Mouse (Mus musculus) G1E (cell line): ENCODE results near the gene C87436.

Source experiments
- CTCF ChIP-seq: IDR thresholded peaks from 2 replicates; pipeline ENCODE4 v1.5.1; 2012; ENCODE audit warnings: low read depth, low read length, inconsistent platforms, mixed read lengths
- GATA1 ChIP-seq: IDR thresholded peaks from 2 replicates; pipeline ENCODE4 v1.6.1; 2012; ENCODE audit warnings: borderline replicate concordance, low read length, inconsistent platforms, mixed read lengths
- GATA2 ChIP-seq: IDR thresholded peaks from 2 replicates; pipeline ENCODE4 v1.6.1; 2012; ENCODE audit warnings: low read depth, low read length, inconsistent platforms, borderline replicate concordance
- POLR2AphosphoS5 ChIP-seq: IDR thresholded peaks from 2 replicates; pipeline ENCODE4 v1.6.1; 2012; ENCODE audit warnings: low read depth, low read length, inconsistent platforms; ENCODE audit not compliant: insufficient replicate concordance
- TAL1 ChIP-seq: conservative IDR thresholded peaks from 2 replicates; pipeline ENCODE4 v1.6.1; 2012; ENCODE audit warnings: low read depth, low read length, inconsistent platforms, mixed read lengths

- TF ChIP-seq CTCF (no peak), POLR2AphosphoS5 (no peak), TAL1 (no peak), GATA1 (no peak), GATA2 (no peak)
Observed at GRCm38 (mm10) chr6:86476931-86477330, 38.8 kb downstream of the C87436 start.
